Mouse (Mus musculus): Measurements from ENCODE around the gene Scd3. TPM values are rescaled to one million over a fixed set of nuclear protein-coding genes. Genes with fewer than 3 reads are reported as not detected.

Gene Scd3
- polyA plus RNA-seq, 1 experiment from 2014 or later, result 0.22 TPM

- Histone ChIP-seq H3K4me1 (no peaks in the 10 kb centered on the region), H3K4me2 (no peak overlapping the region), H3K27me3 (no peaks in the 10 kb centered on the region), H3K9me3 (no peaks in the 10 kb centered on the region), H3K4me3 (no peak overlapping the region), H3K27ac (no peak overlapping the region), H3K36me3 (no peaks in the 10 kb centered on the region), H3K9ac (no peak overlapping the region)
- 16% methylated on average over 7 of the region's 7 CpGs for WGBS
- no peak for ATAC-seq (ENCODE audit: insufficient number of reproducible peaks, insufficient read depth, low FRiP score, low TSS enrichment, low read depth)
Measured at GRCm38 (mm10) chr19:44195138-44195537, 7.9 kb upstream of the Scd3 start.

DNA sequence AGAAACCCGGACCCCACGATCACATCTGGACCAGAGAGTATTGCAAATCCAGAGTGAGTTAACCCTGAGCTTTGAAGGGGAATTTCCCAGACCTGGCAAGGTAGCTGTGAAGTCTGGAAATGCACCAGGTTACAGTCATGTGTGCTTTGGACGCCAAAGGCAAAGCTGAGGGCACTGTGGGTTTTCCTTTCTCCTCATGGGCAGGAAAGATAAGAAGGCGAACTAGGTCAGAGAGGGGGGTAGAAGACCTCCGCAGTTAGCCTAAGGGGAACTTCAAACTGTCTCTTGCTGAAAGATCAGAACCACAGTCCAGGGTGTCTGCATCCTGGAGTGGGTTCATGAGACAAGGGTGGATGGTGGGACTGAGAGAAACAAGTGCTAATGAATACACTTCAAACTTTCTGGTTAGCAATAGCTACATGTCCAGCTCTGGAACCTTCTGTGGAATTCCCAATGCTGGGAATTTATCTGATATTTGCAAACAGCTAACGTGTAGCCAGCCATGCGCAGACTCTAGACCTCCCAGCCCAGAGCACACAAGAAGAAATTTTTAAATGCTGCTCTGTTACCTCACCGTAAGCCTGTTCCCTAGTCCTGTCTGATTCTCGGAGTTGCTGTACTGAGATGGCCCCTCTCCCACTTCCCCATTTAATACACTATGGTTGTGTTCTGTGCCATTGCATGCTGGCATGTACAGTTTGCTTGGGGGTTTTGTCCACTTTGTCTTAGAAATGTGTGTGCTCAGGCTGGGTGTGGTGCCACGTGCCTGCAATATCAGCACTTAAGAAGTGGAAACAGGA lies 5.8 kb upstream of the Scd3 start:
- Histone ChIP-seq H3K4me3 (no peak overlapping the region), H3K9ac (no peak overlapping the region), H3K27ac (no peak overlapping the region), H3K4me1 (no peaks in the 10 kb centered on the region), H3K27me3 (no peaks in the 10 kb centered on the region), H3K4me2 (no peak overlapping the region), H3K9me3 (no peaks in the 10 kb centered on the region), H3K36me3 (no peaks in the 10 kb centered on the region)
- 90% methylated on average over 10 of the region's 10 CpGs for WGBS
- ATAC-seq (ENCODE audit: insufficient number of reproducible peaks, insufficient read depth, low FRiP score, low TSS enrichment, low read depth), result no peak

- Histone ChIP-seq H3K4me2 (no peak overlapping the region), H3K36me3 (no peaks in the 10 kb centered on the region), H3K4me3 (no peak overlapping the region), H3K27ac (no peak overlapping the region), H3K9me3 (no peaks in the 10 kb centered on the region), H3K9ac (no peak overlapping the region), H3K27me3 (no peaks in the 10 kb centered on the region), H3K4me1 (no peaks in the 10 kb centered on the region)
- WGBS, result 68% methylated on average over 6 of the region's 6 CpGs
- no peak for ATAC-seq (ENCODE audit: insufficient number of reproducible peaks, insufficient read depth, low FRiP score, low TSS enrichment, low read depth)
Measured at GRCm38 (mm10) chr19:44198494-44198893, 4.6 kb upstream of the Scd3 start.

DNA sequence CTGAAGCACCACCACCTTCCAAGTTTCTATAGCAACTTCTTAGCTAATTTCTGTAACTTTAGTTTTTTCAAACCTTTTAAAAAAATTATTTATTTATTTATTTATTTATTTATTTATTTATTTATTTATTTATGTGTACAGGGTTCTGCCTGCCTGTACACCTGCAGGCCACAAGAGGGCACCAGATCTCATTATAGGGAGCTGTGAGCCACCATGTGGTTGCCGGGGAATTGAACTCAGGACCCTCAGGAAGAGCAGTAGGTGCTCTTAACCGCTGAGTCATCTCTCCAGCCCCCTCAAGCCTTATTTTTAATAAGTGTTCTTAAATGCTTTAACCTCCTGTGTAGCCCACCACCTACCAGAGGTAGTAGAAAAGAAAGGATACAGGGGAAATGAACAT lies 4.1 kb upstream of the Scd3 start:
- no peaks in the 10 kb centered on the region for H3K9me3 ChIP-seq
- no peak overlapping the region for H3K9ac ChIP-seq
- H3K4me1 ChIP-seq, result no peaks in the 10 kb centered on the region
- H3K4me3 ChIP-seq, result no peak overlapping the region
- 78% methylated on average over 2 of the region's 2 CpGs for WGBS
- H3K36me3 ChIP-seq, result no peaks in the 10 kb centered on the region
- H3K27me3 ChIP-seq, result no peaks in the 10 kb centered on the region
- no peak overlapping the region for H3K27ac ChIP-seq
- no peak for ATAC-seq (ENCODE audit: insufficient number of reproducible peaks, insufficient read depth, low FRiP score, low TSS enrichment, low read depth)
- no peak overlapping the region for H3K4me2 ChIP-seq

- no peaks in the 10 kb centered on the region for H3K36me3 ChIP-seq
- ATAC-seq (ENCODE audit: insufficient number of reproducible peaks, insufficient read depth, low FRiP score, low TSS enrichment, low read depth), result no peak
- H3K27ac ChIP-seq, result no peak overlapping the region
- H3K9me3 ChIP-seq, result no peaks in the 10 kb centered on the region
- no peak overlapping the region for H3K4me3 ChIP-seq
- no peak overlapping the region for H3K4me2 ChIP-seq
- 65% methylated on average over 2 of the region's 2 CpGs for WGBS
- no peaks in the 10 kb centered on the region for H3K4me1 ChIP-seq
- H3K27me3 ChIP-seq, result no peaks in the 10 kb centered on the region
- H3K9ac ChIP-seq, result no peak overlapping the region
Measured at GRCm38 (mm10) chr19:44207079-44207478, 4.0 kb downstream of the Scd3 start.

DNA sequence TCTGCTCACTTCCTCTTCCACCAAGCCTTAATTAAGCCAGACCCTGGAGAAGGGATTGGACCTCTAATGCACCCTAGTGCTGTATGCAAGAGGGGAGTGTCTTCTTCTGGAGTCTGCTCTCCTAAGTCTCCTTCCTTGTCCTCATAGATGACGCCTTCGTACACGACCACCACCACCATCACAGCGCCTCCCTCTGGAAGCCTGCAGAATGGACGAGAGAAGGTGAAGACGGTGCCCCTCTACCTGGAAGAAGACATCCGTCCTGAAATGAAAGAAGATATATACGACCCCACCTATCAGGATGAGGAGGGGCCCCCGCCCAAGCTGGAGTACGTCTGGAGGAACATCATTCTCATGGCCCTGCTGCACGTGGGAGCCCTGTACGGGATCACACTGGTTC lies 12.2 kb downstream of the Scd3 start:
- Histone ChIP-seq H3K9ac (no peak overlapping the region), H3K27me3 (no peaks in the 10 kb centered on the region), H3K27ac (no peak overlapping the region), H3K9me3 (no peaks in the 10 kb centered on the region), H3K4me1 (no peaks in the 10 kb centered on the region), H3K4me3 (no peak overlapping the region), H3K4me2 (no peak overlapping the region), H3K36me3 (no peaks in the 10 kb centered on the region)
- no peak for ATAC-seq (ENCODE audit: insufficient number of reproducible peaks, insufficient read depth, low FRiP score, low TSS enrichment, low read depth)
- WGBS, result 72% methylated on average over 12 of the region's 12 CpGs

DNA sequence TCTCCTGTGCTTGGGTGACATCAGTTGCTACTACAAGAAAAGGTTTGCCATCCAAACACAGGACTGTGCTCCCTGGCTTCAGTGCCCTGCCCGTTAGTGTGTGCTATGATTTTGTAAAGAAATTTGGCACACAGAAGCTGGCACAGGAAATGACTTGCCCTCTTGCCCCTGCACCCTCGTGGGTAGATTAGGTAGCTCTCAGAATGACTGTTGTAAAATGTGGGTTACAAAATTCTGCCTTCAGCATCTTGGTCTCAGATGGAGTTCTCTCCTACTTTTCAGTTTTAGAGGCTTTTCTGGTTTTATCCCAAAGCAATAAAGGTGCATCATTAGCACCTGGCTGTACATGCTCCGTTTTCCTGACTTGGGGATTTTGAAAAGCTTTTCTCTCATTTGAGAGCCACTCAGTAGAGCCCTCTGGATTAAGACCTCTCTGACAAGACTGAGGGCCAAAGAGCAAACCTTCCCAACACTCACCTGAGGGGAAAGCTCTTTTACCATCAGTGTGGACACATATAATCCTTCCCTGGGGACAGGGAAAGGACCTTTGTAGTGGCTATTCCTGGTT lies 15.0 kb downstream of the Scd3 start:
- Histone ChIP-seq H3K4me3 (no peak overlapping the region), H3K9me3 (no peaks in the 10 kb centered on the region), H3K4me1 (no peaks in the 10 kb centered on the region), H3K36me3 (no peaks in the 10 kb centered on the region), H3K4me2 (no peak overlapping the region), H3K9ac (no peak overlapping the region), H3K27me3 (no peaks in the 10 kb centered on the region), H3K27ac (no peak overlapping the region)
- no peak for ATAC-seq (ENCODE audit: insufficient number of reproducible peaks, insufficient read depth, low FRiP score, low TSS enrichment, low read depth)
- 68% methylated on average over 3 of the region's 3 CpGs for WGBS

- Histone ChIP-seq H3K4me3 (no peak overlapping the region), H3K4me2 (no peak overlapping the region), H3K9ac (no peak overlapping the region), H3K27ac (no peak overlapping the region), H3K27me3 (no peaks in the 10 kb centered on the region), H3K36me3 (no peaks in the 10 kb centered on the region), H3K9me3 (no peaks in the 10 kb centered on the region), H3K4me1 (no peaks in the 10 kb centered on the region)
- WGBS, result 87% methylated on average over 5 of the region's 5 CpGs
- no peak for ATAC-seq (ENCODE audit: insufficient number of reproducible peaks, insufficient read depth, low FRiP score, low TSS enrichment, low read depth)
Measured at GRCm38 (mm10) chr19:44225728-44226127, 22.7 kb downstream of the Scd3 start.

GRCm38 (mm10) chr19:44229776-44230175 lies 26.7 kb downstream of the Scd3 start:
- H3K4me3 ChIP-seq, result no peak overlapping the region
- no peak overlapping the region for H3K9ac ChIP-seq
- 61% methylated on average over 2 of the region's 2 CpGs for WGBS
- H3K36me3 ChIP-seq, result no peaks in the 10 kb centered on the region
- ATAC-seq (ENCODE audit: insufficient number of reproducible peaks, insufficient read depth, low FRiP score, low TSS enrichment, low read depth), result no peak
- no peak overlapping the region for H3K4me2 ChIP-seq
- no peaks in the 10 kb centered on the region for H3K9me3 ChIP-seq
- H3K4me1 ChIP-seq, result no peaks in the 10 kb centered on the region
- H3K27me3 ChIP-seq, result no peaks in the 10 kb centered on the region
- H3K27ac ChIP-seq, result no peak overlapping the region

GRCm38 (mm10) chr19:44230212-44230611 lies 27.1 kb downstream of the Scd3 start:
- 77% methylated on average over 3 of the region's 3 CpGs for WGBS
- no peak overlapping the region for H3K4me2 ChIP-seq
- no peak overlapping the region for H3K9ac ChIP-seq
- ATAC-seq (ENCODE audit: insufficient number of reproducible peaks, insufficient read depth, low FRiP score, low TSS enrichment, low read depth), result no peak
- no peak overlapping the region for H3K4me3 ChIP-seq
- no peaks in the 10 kb centered on the region for H3K36me3 ChIP-seq
- H3K4me1 ChIP-seq, result no peaks in the 10 kb centered on the region
- H3K27me3 ChIP-seq, result no peaks in the 10 kb centered on the region
- no peaks in the 10 kb centered on the region for H3K9me3 ChIP-seq
- no peak overlapping the region for H3K27ac ChIP-seq

- Histone ChIP-seq H3K9me3 (no peaks in the 10 kb centered on the region), H3K9ac (no peak overlapping the region), H3K4me3 (no peak overlapping the region), H3K27ac (no peak overlapping the region), H3K27me3 (no peaks in the 10 kb centered on the region), H3K4me2 (no peak overlapping the region), H3K36me3 (no peaks in the 10 kb centered on the region), H3K4me1 (no peaks in the 10 kb centered on the region)
- 91% methylated on average over 4 of the region's 4 CpGs for WGBS
- no peak for ATAC-seq (ENCODE audit: insufficient number of reproducible peaks, insufficient read depth, low FRiP score, low TSS enrichment, low read depth)
Measured at GRCm38 (mm10) chr19:44231608-44232151, 28.6 kb downstream of the Scd3 start.

DNA sequence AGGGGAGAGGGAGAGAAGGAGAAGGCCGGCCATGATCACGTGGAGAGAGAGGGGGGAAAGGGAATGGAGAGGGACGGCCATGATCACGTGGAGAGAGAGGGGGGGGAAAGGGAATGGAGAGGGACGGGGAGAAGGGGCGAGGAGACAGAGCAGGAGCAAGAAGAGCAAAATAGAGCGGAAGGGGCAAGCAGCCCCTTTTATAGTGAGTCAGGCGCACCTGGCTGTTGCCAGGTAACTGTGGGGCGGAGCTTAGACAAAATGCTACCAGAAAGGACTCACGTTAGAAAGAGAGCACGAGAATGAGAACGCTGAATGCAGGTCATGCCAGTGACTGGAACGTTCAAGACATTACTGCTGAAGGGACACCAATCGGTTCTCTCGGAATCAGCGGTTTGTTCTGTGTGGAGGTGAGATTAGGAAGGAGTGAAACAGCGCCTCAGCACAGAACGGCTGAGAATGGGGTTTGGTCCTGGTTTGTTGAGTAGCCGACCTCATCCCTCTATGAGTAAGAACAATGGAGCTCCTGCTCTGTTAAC lies 34.5 kb downstream of the Scd3 start:
- H3K9me3 ChIP-seq, result no peaks in the 10 kb centered on the region
- WGBS, result 20% methylated on average over 19 of the region's 19 CpGs
- H3K27ac ChIP-seq, result no peak overlapping the region
- H3K4me2 ChIP-seq, result peak overlapping the region; percentile 54
- ATAC-seq (ENCODE audit: insufficient number of reproducible peaks, insufficient read depth, low FRiP score, low TSS enrichment, low read depth), result no peak
- no peaks in the 10 kb centered on the region for H3K36me3 ChIP-seq
- H3K27me3 ChIP-seq, result no peaks in the 10 kb centered on the region
- 0 out of 2 replicates have a peak overlapping the region, but pooled peaks have one; percentile 51 for H3K9ac ChIP-seq
- H3K4me1 ChIP-seq, result 0 out of 2 replicates have a peak, but pooled peaks cover 3% of the 10 kb centered on the region
- H3K4me3 ChIP-seq, result peak overlapping the region; percentile 20

All from embryonic facial prominence, embryonic 13.5 days (tissue).